Mouse (Mus musculus): ENCODE measurements around the gene Slc19a3. TPM values are rescaled to one million over a fixed set of nuclear protein-coding genes. Genes with fewer than 3 reads are reported as not detected.

Slc19a3 gene
- total RNA-seq (2014; rRNA removed) = not detected in 2 replicates
- 0.11 TPM in 1 of 2 replicates, not detected in the other for polyA plus RNA-seq (2012; rRNA removed)

DNA sequence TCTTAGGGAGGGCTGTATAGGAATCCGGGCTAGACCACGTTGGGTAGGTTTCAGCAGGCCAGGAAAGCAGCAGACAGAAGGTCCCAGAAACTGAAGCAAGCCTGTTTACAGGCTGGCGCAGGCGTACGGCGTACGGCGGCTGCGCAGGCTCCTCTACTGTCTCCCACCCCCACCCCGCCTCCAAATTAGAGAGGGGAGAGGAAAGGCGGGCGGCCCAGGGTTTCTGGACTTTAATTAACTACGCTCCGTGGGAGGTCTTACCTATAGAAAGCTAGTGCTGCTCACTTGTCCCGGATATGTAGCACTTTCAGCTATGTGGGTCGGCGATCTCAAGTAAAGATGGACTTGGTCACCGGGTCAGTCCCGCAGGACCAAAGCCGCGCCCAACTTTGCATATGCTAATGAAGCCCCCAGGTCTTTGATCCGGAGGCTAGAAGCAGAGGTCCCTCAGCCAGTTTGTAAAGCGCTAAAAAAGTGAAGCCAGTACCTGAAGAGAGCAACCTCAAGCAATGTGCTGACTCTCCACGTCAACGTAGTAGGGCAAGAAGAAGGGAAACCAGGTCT is at the start of gene Slc19a3:
Gene Slc19a3 (minus strand): TSS at position 340 of the 564 bp plus-strand sequence.
- no peaks in the 10 kb centered on the region for H3K79me2 ChIP-seq (ENCODE audit: control insufficient read depth, insufficient read depth, low read length)
- H3K27me3 ChIP-seq (ENCODE audit: control insufficient read depth, insufficient read depth, low read length) = no peaks in the 10 kb centered on the region
- H3K36me3 ChIP-seq (ENCODE audit: control insufficient read depth, insufficient read depth, low read length) = no peaks in the 10 kb centered on the region
- H3K4me1 ChIP-seq (ENCODE audit: control insufficient read depth, insufficient read depth, low read length) = no peaks in the 10 kb centered on the region
- whole genome bisulfite sequencing = 3% methylated on average over 25 of the region's 25 CpGs
- H3K27ac ChIP-seq (replicated peaks; ENCODE audit: insufficient read depth, low read depth, low read length) = no peak within 1 kb of the TSS
- peak; percentile 26 for DNase-seq (ENCODE audit: extremely low read depth, low read depth, low spot score)
- peak within 1 kb of the TSS; percentile 22; the same call in 1 of the 2 replicates for H3K9ac ChIP-seq (ENCODE audit: low read depth, low read length)
- H3K4me3 ChIP-seq (ENCODE audit: insufficient read depth, low read depth, low read length) = peak within 1 kb of the TSS; percentile 8
- TF ChIP-seq CTCF (IDR thresholded peaks at IDR 0.05; ENCODE audit: low read depth, low read length) (no peak), POLR2A (IDR thresholded peaks at IDR 0.05; ENCODE audit: extremely low read depth, insufficient read depth, low read length) (no peak)

DNA sequence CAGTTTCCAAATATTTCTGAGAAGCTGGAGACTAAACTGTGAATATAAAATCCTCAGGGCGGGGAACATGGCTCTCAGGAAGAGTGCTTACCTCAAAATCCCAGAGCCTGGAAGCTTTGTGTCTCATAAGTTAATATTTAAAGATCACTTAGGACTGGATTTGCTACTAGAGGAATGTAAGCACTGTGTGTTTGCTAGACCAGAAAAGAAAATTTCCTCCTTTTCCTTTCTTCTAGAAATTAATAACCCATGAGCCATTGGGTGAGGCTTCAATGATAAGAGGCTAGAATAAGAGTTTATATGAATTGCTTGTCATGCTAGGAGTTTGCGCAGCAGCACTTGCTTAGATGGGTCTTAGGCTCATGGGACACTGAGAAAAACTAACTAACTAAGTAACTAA is 46.5 kb upstream of the Slc19a3 start:
- Histone ChIP-seq H3K36me3 (ENCODE audit: control insufficient read depth, insufficient read depth, low read length) (no peaks in the 10 kb centered on the region), H3K27me3 (ENCODE audit: control insufficient read depth, insufficient read depth, low read length) (no peaks in the 10 kb centered on the region), H3K4me1 (ENCODE audit: control insufficient read depth, insufficient read depth, low read length) (no peaks in the 10 kb centered on the region), H3K79me2 (ENCODE audit: control insufficient read depth, insufficient read depth, low read length) (no peaks in the 10 kb centered on the region), H3K27ac (replicated peaks; ENCODE audit: insufficient read depth, low read depth, low read length) (no peak overlapping the region), H3K9ac (ENCODE audit: low read depth, low read length) (no peak overlapping the region), H3K4me3 (ENCODE audit: insufficient read depth, low read depth, low read length) (no peak overlapping the region)
- WGBS = 84% methylated on average over 2 of the region's 2 CpGs
- TF ChIP-seq CTCF (IDR thresholded peaks at IDR 0.05; ENCODE audit: low read depth, low read length) = no peak
- no peak for TF ChIP-seq POLR2A (IDR thresholded peaks at IDR 0.05; ENCODE audit: extremely low read depth, insufficient read depth, low read length)
- DNase-seq (ENCODE audit: extremely low read depth, low read depth, low spot score) = no peak

DNA sequence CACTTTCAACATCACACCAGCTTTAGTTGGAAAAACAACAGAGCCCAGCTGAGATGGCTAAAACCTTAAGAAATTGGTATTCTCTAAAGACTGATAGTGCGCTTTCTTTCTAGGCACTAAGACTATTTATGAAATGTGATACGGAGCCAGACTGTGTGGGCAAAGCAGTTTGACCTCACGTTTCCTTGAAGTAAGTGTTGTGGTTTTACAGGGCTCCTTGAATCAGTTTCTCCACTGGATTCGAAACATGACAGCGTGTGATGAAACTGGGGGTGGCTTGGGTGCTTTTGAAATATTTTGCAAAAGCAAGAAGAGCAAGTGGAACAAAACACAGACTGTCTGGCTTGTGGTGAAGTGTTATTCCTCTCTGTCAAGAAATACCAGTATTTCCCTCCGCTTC is 38.8 kb upstream of the Slc19a3 start:
- no peaks in the 10 kb centered on the region for H3K36me3 ChIP-seq (ENCODE audit: control insufficient read depth, insufficient read depth, low read length)
- no peak overlapping the region for H3K9ac ChIP-seq (ENCODE audit: low read depth, low read length)
- H3K4me1 ChIP-seq (ENCODE audit: control insufficient read depth, insufficient read depth, low read length) = no peaks in the 10 kb centered on the region
- no peaks in the 10 kb centered on the region for H3K79me2 ChIP-seq (ENCODE audit: control insufficient read depth, insufficient read depth, low read length)
- no peak overlapping the region for H3K4me3 ChIP-seq (ENCODE audit: insufficient read depth, low read depth, low read length)
- DNase-seq (ENCODE audit: extremely low read depth, low read depth, low spot score) = no peak
- H3K27ac ChIP-seq (replicated peaks; ENCODE audit: insufficient read depth, low read depth, low read length) = no peak overlapping the region
- no peaks in the 10 kb centered on the region for H3K27me3 ChIP-seq (ENCODE audit: control insufficient read depth, insufficient read depth, low read length)
- 78% methylated on average over 6 of the region's 6 CpGs for WGBS
- TF ChIP-seq CTCF (IDR thresholded peaks at IDR 0.05; ENCODE audit: low read depth, low read length) (no peak), POLR2A (IDR thresholded peaks at IDR 0.05; ENCODE audit: extremely low read depth, insufficient read depth, low read length) (no peak)

DNA sequence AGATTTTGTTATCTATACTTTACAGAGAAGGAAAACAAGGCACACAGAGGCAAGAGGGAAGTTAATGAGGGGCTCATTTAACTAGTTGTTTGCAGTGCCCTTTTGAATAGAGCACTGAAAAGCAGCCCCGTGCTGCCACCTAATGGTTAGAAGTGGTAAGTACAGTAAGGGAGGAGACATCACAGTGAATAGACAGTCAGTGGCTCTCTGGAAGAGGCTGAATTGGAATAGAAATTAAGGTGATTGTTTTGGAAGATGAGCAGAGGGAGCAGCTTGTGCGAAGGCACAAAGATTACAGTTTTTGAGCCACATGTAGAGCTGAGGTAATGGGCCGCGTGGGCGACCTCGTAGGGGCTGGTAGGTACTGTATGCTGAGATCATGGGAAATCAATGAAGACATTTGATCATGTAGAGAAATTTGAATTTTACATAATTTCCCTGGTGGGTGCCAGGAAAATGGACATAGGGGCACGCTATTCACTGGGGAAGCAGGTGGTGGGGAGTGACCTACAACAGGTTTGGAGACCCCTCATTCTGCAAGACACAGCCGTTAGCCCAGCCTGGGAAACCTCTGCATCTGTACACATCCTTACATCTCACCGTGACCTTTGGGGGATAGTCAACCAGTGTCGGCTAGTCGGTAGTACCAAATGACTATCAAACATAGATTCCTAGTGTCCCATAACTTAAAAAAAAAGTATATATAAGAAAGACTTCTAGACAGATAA is 38.1 kb upstream of the Slc19a3 start:
- H3K4me3 ChIP-seq (ENCODE audit: insufficient read depth, low read depth, low read length) = no peak overlapping the region
- TF ChIP-seq CTCF (IDR thresholded peaks at IDR 0.05; ENCODE audit: low read depth, low read length) (peak; percentile 42), POLR2A (IDR thresholded peaks at IDR 0.05; ENCODE audit: extremely low read depth, insufficient read depth, low read length) (no peak)
- WGBS = 46% methylated on average over 11 of the region's 11 CpGs
- H3K27ac ChIP-seq (replicated peaks; ENCODE audit: insufficient read depth, low read depth, low read length) = no peak overlapping the region
- H3K4me1 ChIP-seq (ENCODE audit: control insufficient read depth, insufficient read depth, low read length) = no peaks in the 10 kb centered on the region
- no peaks in the 10 kb centered on the region for H3K79me2 ChIP-seq (ENCODE audit: control insufficient read depth, insufficient read depth, low read length)
- DNase-seq (ENCODE audit: extremely low read depth, low read depth, low spot score) = peak; percentile 7
- H3K36me3 ChIP-seq (ENCODE audit: control insufficient read depth, insufficient read depth, low read length) = no peaks in the 10 kb centered on the region
- H3K27me3 ChIP-seq (ENCODE audit: control insufficient read depth, insufficient read depth, low read length) = no peaks in the 10 kb centered on the region
- no peak overlapping the region for H3K9ac ChIP-seq (ENCODE audit: low read depth, low read length)

DNA sequence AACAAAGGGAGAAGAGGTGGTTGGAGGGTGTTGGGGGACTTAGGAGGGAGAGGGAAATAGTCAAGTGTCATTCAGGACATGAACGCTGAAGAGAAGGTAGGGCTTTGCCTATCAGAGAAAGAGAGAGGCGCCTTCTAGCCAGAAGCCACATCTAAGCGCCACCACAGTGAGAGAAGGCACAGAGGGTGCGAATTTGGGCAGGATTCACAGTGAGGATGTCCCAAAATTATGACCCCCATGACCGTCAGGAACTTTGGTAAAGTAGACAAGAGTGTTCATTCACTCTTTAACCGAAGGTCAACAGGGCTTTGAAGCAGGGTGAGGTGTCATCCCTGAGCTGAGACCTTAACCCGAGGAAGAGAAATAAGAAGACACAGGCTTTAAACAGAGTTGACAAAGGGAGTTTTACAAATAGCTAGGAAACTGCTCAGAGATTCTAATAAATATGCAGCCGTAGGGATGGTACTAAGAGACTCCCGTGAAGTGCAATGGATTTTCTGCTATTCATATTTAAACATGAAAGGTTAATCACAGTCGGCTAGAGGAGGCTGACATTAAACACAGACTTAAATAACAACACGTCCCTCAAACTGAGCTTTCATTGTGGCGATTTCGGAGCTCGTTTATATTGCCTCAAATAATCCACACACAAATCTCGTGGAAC is 37.4 kb upstream of the Slc19a3 start:
- Histone ChIP-seq H3K9ac (ENCODE audit: low read depth, low read length) (no peak overlapping the region), H3K27me3 (ENCODE audit: control insufficient read depth, insufficient read depth, low read length) (no peaks in the 10 kb centered on the region), H3K79me2 (ENCODE audit: control insufficient read depth, insufficient read depth, low read length) (no peaks in the 10 kb centered on the region), H3K27ac (replicated peaks; ENCODE audit: insufficient read depth, low read depth, low read length) (no peak overlapping the region), H3K4me3 (ENCODE audit: insufficient read depth, low read depth, low read length) (no peak overlapping the region), H3K36me3 (ENCODE audit: control insufficient read depth, insufficient read depth, low read length) (no peaks in the 10 kb centered on the region), H3K4me1 (ENCODE audit: control insufficient read depth, insufficient read depth, low read length) (no peaks in the 10 kb centered on the region)
- no peak for TF ChIP-seq POLR2A (IDR thresholded peaks at IDR 0.05; ENCODE audit: extremely low read depth, insufficient read depth, low read length)
- no peak for TF ChIP-seq CTCF (IDR thresholded peaks at IDR 0.05; ENCODE audit: low read depth, low read length)
- 43% methylated on average over 15 of the region's 15 CpGs for WGBS
- DNase-seq (ENCODE audit: extremely low read depth, low read depth, low spot score) = peak; percentile 1
